Mouse (Mus musculus): Measurements from ENCODE around the gene Amdhd2. TPM values are rescaled to one million over a fixed set of nuclear protein-coding genes. Genes with fewer than 3 reads are reported as not detected.

The Amdhd2 gene
- 42.9 and 50.0 TPM in 2 replicates for polyA plus RNA-seq (2016; fragmentation: Nextera tagmentation; extraction: Ambion mirVana)

DNA sequence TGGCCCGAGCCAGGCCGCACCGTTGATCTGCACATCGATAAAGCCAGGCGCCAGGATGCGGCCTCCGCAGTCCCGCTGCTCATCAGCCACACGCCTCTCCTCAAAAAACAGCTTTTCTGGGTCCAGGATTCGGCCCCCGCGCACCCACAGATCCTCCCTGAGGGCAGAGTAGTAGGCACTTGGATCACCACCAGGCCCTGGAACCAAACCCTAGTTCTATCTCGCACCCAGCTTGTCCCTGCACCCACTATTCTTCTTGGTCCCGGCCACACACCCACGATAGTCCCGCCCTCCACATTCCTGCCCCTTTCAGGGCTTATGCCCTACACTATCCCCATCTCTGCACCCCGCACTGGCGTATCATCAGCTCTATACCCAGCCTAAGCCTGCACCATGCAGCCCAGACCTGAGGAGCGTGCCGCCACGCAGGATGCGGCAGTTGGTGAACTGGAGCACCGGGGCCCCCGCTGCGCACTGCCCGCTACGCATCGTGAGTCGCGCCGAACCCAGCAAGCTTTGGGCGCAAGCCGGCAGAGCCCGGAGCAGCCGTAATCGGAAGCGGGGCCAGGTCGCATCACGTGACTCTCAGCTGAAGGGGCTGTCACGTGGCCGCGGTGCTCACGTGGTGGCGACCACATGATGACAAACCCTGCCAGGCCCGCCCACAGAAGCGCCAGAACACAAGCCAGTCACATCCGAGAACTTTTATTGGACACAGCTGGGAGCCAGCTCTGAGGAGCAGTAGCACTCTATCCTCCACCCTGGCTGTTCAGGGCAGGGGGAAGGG lies at the start of gene Amdhd2:
Gene Amdhd2, minus strand, starts transcription at position 591 of the 787 bp plus-strand sequence.
- no peaks in the 10 kb centered on the region for H3K27me3 ChIP-seq (ENCODE audit: insufficient read depth, poor library complexity, severe bottlenecking)
- H3K4me1 ChIP-seq (replicated peaks) = peaks cover 31% of the 10 kb centered on the region
- peaks cover 34% of the 10 kb centered on the region for H3K36me3 ChIP-seq
- 2% methylated on average over 47 of the region's 47 CpGs for WGBS
- DNase-seq (ENCODE audit: low spot score) = peak; percentile 98
- H3K9me3 ChIP-seq = no peaks in the 10 kb centered on the region
- H3K27ac ChIP-seq = peak within 1 kb of the TSS; percentile 90
- peak within 1 kb of the TSS; percentile 92 for H3K4me3 ChIP-seq

DNA sequence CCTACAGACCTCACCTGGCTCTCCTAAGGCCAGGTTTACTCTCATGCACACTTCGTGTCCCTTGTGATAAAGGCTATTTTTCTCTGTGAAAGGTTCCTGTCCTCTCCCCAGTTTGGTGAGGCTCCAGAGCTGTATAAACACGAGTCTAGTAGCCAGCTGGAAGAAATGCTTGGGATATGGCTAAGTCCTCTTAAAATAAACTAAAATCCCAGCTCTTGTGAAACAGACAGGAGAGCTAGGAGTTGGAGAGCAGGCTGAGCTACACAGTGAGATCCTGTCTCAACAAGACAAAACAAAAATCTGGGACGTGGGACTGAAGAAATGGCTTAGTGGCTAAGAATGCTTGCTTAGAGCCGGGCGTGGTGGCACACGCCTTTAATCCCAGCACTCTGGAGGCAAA lies 49.6 kb upstream of the Amdhd2 start:
- H3K4me1 ChIP-seq (replicated peaks) = peaks cover 51% of the 10 kb centered on the region
- no peaks in the 10 kb centered on the region for H3K9me3 ChIP-seq
- peaks cover 24% of the 10 kb centered on the region for H3K27me3 ChIP-seq (ENCODE audit: insufficient read depth, poor library complexity, severe bottlenecking)
- no peak overlapping the region for H3K4me3 ChIP-seq
- DNase-seq (ENCODE audit: low spot score) = no peak
- H3K36me3 ChIP-seq = peaks cover 39% of the 10 kb centered on the region
- no peak overlapping the region for H3K27ac ChIP-seq
- 78% methylated on average over 6 of the region's 6 CpGs for WGBS

DNA sequence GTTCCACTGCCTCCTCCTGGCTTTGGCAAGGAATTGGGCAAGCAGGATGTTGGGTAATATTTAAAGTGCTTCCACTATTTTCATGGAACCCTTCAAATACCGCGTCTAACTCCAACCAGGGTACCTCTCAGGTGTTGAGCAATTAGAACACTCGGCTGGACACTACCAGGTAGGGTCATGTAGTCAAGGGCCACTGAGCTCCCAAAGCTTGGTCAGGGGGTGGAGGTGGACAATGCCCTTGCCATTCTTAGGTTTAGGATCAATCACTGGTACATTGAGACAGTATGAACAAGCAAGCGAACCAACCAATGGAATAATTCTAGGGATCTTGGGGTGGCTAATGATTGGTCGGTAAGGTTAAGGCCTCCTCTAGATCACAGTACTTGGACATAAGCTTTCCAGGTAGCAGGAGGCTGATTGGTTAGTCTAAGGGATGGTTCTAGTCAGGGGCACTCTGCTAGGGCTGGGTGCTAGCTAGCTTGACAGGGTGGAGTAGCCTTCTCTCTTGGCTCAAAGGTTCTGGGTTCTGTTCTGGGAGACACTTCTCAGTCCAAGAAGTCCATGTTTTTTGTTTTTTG lies 49.0 kb upstream of the Amdhd2 start:
- WGBS = 25% methylated on average over 5 of the region's 5 CpGs
- Histone ChIP-seq H3K9me3 (no peaks in the 10 kb centered on the region), H3K4me3 (peak overlapping the region; percentile 72), H3K36me3 (peaks cover 33% of the 10 kb centered on the region), H3K27me3 (ENCODE audit: insufficient read depth, poor library complexity, severe bottlenecking) (peaks cover 31% of the 10 kb centered on the region), H3K27ac (peak overlapping the region; percentile 90), H3K4me1 (replicated peaks) (peaks cover 53% of the 10 kb centered on the region)
- DNase-seq (ENCODE audit: low spot score) = no peak

DNA sequence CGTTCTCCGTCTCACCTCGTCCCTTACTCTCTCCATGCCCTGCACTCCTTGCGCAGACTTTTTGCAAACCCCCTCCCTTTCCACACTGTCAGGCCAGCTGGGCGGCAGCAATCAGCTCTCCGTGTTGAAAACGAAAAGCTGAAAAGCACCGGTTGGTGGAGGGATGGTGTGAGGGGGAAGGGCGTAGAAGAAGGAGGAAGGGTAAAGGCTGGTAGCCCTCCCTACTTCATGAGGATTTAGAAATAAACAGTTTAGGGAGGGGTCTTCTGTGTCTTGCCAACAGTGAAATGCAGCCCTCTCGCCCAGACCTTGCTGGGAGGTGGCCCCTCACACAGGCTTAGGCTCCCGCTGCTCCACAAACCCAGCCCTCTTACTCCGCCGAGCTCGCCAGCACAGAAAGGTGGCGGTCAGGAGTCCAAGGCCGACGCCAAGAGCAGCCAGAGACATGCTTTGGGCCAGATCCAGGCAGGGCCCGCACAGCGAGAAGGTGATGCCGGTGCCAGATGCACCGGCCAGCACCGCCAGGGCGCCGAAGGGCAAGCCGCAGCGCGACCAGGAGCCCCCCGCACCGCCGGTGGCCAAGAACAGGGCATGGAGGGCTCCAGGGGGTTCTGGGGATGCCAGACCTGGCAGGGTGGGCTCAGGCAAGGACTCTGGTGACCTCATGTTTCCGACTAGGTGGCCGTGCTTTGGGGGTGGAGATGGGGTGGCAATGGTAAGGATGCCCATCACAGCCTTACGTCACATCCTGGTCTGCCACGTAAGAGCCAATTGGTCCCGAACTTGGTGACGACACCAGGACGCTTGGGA lies 48.3 kb upstream of the Amdhd2 start:
- peak; percentile 81 for DNase-seq (ENCODE audit: low spot score)
- Histone ChIP-seq H3K4me3 (peak overlapping the region; percentile 72), H3K4me1 (replicated peaks) (peaks cover 59% of the 10 kb centered on the region), H3K27ac (peak overlapping the region; percentile 90), H3K9me3 (no peaks in the 10 kb centered on the region), H3K36me3 (peaks cover 27% of the 10 kb centered on the region), H3K27me3 (ENCODE audit: insufficient read depth, poor library complexity, severe bottlenecking) (peaks cover 38% of the 10 kb centered on the region)
- WGBS = 2% methylated on average over 37 of the region's 37 CpGs

DNA sequence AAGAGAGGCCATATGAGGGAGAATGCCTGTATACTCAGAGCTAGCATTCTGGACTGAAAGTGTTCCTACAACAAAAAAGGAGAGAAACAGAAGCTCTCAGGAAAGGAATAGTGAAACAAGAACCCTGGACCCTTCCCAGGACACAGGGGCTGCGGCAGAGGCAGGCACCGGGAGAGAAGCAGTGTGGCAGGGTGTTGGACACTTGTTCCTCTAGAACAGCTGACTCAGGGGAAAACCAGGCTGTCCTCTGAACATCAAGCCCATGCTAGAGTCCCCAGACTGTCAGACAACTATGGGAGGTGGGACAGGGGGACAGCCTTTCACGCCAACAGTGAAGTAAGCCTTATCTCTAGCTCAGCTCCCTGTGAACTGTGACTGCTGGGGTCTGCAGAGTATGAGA lies 47.0 kb upstream of the Amdhd2 start:
- Histone ChIP-seq H3K9me3 (no peaks in the 10 kb centered on the region), H3K36me3 (peaks cover 14% of the 10 kb centered on the region), H3K27me3 (ENCODE audit: insufficient read depth, poor library complexity, severe bottlenecking) (peaks cover 48% of the 10 kb centered on the region), H3K4me3 (peak overlapping the region; percentile 1; the same call in 1 of the 2 replicates), H3K4me1 (replicated peaks) (peaks cover 71% of the 10 kb centered on the region), H3K27ac (peak overlapping the region; percentile 90; the same call in 1 of the 2 replicates)
- DNase-seq (ENCODE audit: low spot score) = no peak
- WGBS = 85% methylated on average over 3 of the region's 3 CpGs

DNA sequence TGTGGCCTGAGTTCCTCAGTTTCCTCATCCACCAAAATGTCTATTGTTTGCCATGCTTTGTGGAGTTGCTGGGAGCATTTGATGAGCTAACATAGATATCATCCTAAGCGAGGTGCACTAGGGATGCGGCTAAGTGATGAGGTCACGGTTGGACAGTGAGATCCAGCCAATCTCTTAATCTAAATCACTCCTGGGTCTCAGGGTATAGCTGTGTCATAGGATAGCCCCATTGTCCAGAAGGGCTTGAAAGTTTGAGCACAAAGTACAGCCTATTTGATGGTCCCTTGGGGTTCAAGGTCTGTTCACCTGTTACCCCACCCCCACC lies 46.3 kb upstream of the Amdhd2 start:
- H3K4me3 ChIP-seq = peak overlapping the region; percentile 79
- peak overlapping the region; percentile 92 for H3K27ac ChIP-seq
- no peak for DNase-seq (ENCODE audit: low spot score)
- H3K27me3 ChIP-seq (ENCODE audit: insufficient read depth, poor library complexity, severe bottlenecking) = peaks cover 48% of the 10 kb centered on the region
- peaks cover 78% of the 10 kb centered on the region for H3K4me1 ChIP-seq (replicated peaks)
- no peaks in the 10 kb centered on the region for H3K9me3 ChIP-seq
- H3K36me3 ChIP-seq = peaks cover 7% of the 10 kb centered on the region
- WGBS = 74% methylated on average over 3 of the region's 3 CpGs

DNA sequence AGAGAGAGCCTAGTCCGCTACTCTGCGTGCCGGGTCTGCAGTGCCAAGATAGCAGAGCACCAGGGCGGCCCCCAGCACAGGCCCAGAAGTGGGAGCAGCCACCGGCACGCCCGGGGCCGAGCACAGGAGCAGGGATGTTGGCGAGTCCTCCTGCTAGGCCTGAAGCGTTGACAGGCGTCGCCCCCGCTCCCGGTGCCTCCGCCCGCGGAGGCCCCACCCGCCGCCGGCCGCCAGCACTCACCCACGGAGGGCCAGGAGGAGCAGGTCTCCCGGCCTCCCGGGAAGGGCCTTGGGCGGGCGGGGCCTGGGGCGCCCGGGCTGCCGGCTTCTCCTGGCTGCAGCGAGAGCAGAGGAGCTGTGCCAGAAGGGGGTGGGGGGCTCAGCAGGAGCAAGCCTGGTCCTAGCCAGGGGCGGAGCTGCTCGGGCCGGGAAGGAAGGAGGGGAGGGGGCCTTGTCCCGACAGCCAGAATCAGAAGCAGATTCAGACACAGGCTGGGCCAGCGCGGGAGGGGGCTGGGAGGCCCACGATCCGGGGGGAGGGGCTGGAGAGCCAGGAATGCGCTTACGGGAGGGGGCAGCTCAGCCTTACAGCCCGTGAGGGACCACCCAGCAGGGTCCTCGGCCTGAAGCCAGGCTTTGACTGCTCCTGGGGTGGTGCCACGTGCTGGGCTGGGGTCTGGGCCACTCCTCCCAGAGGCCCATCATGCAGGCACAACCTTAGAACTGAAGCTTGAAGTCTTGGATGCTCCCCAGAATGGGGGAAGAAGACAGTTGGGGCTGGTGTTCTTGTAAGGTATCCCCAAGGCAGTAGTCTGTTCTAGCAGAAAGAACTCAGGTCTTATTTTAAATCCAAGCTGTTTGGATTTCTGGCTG lies 45.7 kb upstream of the Amdhd2 start, which contains the start of gene Ntn3:
Gene Ntn3, minus strand, starts transcription at position 489 of the 873 bp plus-strand sequence.
- 1% methylated on average over 43 of the region's 43 CpGs for WGBS
- peaks cover 48% of the 10 kb centered on the region for H3K27me3 ChIP-seq (ENCODE audit: insufficient read depth, poor library complexity, severe bottlenecking)

DNA sequence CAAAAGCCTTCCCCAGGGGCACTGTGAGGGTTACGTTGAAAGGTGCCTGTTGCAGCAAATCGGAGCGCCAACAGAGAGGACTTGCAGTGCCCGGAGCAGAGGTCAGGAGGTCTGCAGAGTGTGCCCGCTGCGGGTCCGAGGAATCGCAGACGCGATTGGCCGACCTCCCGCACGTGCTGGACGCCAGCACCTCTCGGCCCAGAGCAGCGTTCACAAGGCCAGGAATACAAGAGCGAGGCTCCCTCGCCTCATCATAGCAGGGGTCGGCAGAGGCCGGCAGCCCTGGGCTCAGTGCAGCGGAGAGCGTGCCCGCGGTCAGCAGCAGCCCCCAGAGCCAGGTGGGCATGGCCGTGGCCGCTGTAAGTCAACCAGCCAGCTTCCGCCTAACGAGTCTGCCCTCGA lies 45.1 kb upstream of the Amdhd2 start:
- Histone ChIP-seq H3K4me1 (replicated peaks) (peaks cover 89% of the 10 kb centered on the region), H3K9me3 (no peaks in the 10 kb centered on the region), H3K4me3 (peak overlapping the region; percentile 79), H3K27me3 (ENCODE audit: insufficient read depth, poor library complexity, severe bottlenecking) (peaks cover 48% of the 10 kb centered on the region), H3K36me3 (no peaks in the 10 kb centered on the region), H3K27ac (peak overlapping the region; percentile 92)
- DNase-seq (ENCODE audit: low spot score) = peak; percentile 70
- 1% methylated on average over 29 of the region's 29 CpGs for WGBS

More for the DNA sequence above, 45.7 kb upstream of the Amdhd2 start, which contains the start of gene Ntn3:
- H3K4me1 ChIP-seq (replicated peaks) = peaks cover 84% of the 10 kb centered on the region
- peak; percentile 83 for DNase-seq (ENCODE audit: low spot score)
- peaks cover 1% of the 10 kb centered on the region; the same call in 1 of the 2 replicates for H3K36me3 ChIP-seq
- H3K9me3 ChIP-seq = no peaks in the 10 kb centered on the region
- H3K4me3 ChIP-seq = peak within 1 kb of the TSS; percentile 79
- peak within 1 kb of the TSS; percentile 92 for H3K27ac ChIP-seq

DNA sequence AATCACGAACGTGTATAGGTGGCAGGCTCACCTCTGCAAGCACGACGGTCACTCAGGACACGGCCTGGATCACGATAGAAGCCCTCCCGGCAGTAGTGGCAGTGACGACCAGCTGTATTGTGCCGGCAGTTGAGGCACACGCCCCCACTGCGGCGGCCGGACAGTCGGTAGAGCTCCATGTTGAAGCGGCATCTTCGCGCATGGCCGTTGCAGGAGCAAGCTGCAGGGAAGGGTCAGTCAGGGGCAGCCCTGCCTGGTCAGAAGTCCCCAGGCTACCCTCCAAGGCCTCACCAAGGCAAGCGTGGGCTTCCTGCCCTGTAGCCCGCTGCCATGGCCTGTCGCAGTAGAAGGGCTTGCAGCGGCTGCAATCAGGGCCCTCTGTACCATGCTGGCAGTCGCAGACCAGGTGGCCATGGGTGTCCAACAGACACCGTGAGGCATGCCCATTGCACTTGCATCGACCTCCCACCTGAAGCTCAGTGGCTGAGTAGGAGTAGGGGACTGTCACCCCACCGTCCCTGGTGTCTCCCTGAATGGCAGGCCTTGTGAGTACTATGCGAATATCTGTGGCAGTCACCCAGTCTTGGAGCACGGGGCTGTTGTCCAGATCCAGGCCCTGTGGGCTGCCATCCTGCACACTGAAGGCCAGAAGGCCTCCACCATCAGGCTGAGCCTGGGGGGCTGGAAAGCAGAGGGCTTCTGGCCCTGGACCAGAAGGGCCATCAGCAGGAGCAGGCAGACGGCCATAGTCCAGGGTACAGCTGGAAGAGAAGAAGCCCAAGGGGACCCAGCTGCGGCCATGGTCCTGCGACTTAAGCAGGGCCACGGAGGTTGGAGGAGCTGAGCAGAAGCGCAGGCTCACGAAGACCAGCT lies 44.4 kb upstream of the Amdhd2 start:
- H3K27ac ChIP-seq = peak overlapping the region; percentile 92

DNA sequence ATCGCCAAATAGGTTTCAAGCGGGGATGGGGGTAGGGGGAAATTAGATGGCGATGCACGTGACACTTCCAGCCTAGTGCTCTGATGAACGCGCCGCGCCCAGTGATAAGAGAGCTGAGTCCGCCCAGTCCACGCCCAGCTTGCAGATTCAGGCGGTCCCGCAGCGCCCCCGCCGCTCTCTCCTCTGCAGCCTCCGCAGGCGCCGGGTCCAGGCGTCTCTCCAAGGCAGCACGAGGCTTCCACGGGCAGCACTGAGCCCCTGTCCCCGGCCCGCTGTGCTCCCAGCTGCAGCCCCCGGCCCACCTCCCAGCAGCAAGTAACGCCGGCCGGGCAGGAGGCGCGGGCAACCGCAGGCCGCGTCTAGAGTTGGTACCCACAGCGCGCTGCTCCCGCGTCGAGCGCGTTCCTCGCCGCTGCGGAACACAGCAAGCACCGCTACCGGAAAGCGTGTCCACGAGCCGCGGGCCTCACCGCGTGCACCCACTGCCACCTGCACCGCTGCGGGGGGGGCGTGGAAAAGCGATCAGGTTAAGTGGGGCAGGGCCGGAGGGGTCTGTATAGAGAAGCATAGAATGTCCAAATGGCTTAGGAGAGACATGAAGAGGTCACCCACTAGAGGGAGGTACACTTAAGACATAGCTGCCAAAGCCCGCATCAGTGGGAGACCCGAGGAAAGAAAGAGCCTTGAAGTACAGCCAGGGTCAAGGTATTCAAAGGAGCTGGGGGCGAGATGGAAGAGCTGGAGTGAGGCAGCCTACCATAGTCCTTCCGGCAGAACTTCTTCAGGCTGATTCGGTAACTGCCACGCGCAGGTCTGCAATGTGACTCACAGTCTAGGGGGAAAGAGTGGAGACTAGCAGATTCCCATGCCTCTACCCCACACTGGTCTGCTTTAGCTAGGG lies 43.1 kb upstream of the Amdhd2 start:
- peak overlapping the region; percentile 88 for H3K27ac ChIP-seq
- peak overlapping the region; percentile 79 for H3K4me3 ChIP-seq
- 5% methylated on average over 62 of the region's 62 CpGs for WGBS
- peaks cover 89% of the 10 kb centered on the region for H3K4me1 ChIP-seq (replicated peaks)
- H3K36me3 ChIP-seq = no peaks in the 10 kb centered on the region
- H3K9me3 ChIP-seq = no peaks in the 10 kb centered on the region
- peak; percentile 67 for DNase-seq (ENCODE audit: low spot score)
- H3K27me3 ChIP-seq (ENCODE audit: insufficient read depth, poor library complexity, severe bottlenecking) = peaks cover 48% of the 10 kb centered on the region

More for the DNA sequence above, 44.4 kb upstream of the Amdhd2 start:
- H3K27me3 ChIP-seq (ENCODE audit: insufficient read depth, poor library complexity, severe bottlenecking) = peaks cover 48% of the 10 kb centered on the region
- no peaks in the 10 kb centered on the region for H3K36me3 ChIP-seq
- no peak for DNase-seq (ENCODE audit: low spot score)
- H3K4me1 ChIP-seq (replicated peaks) = peaks cover 95% of the 10 kb centered on the region
- peak overlapping the region; percentile 79 for H3K4me3 ChIP-seq
- WGBS = 45% methylated on average over 34 of the region's 34 CpGs
- H3K9me3 ChIP-seq = no peaks in the 10 kb centered on the region
